Mouse (Mus musculus) left cerebral cortex, adult 8-10 months (tissue): Measurements from ENCODE around the gene Hist1h3g. TPM values are rescaled to one million over a fixed set of nuclear protein-coding genes. Genes with fewer than 3 reads are reported as not detected.
"Not testable (repeated sequence)": the region's sequence is repeated elsewhere in the genome, so short reads cannot be mapped to it uniquely, and the experiment has no call there.

ENCODE experiments used
- DNase-seq, 2 experiments: peaks; one replicate each; pipeline ENCODE4 v3.0.0; 2022; ENCODE audit warnings: low spot score in 2 of 2
- microRNA-seq, 2 experiments: library from miRNA; unstranded; fragments of <30 nt; microRNA quantifications; one replicate each; pipeline ENCODE4 v1.2.0; 2022
- total RNA-seq, 4 experiments: library from RNA; stranded (reverse); gene quantifications; 2 replicates each; pipeline ENCODE4 v1.2.4; 2022

Hist1h3g gene
- total RNA-seq, 4 experiments from 2014 or later, result 3.7 to 6.0 (median 4.2) TPM

GRCm38 (mm10) chr13:23575864-23576313, 40.7 kb downstream of the Hist1h3g start:
- DNase-seq, result not testable (repeated sequence)

GRCm38 (mm10) chr13:23576351-23576881, 41.2 kb downstream of the Hist1h3g start:
- no peak for DNase-seq

- no peak for DNase-seq
Observed at GRCm38 (mm10) chr13:23576906-23577639, 41.9 kb downstream of the Hist1h3g start.

GRCm38 (mm10) chr13:23577835-23578234, 42.6 kb downstream of the Hist1h3g start:
- DNase-seq, result no peak

DNA sequence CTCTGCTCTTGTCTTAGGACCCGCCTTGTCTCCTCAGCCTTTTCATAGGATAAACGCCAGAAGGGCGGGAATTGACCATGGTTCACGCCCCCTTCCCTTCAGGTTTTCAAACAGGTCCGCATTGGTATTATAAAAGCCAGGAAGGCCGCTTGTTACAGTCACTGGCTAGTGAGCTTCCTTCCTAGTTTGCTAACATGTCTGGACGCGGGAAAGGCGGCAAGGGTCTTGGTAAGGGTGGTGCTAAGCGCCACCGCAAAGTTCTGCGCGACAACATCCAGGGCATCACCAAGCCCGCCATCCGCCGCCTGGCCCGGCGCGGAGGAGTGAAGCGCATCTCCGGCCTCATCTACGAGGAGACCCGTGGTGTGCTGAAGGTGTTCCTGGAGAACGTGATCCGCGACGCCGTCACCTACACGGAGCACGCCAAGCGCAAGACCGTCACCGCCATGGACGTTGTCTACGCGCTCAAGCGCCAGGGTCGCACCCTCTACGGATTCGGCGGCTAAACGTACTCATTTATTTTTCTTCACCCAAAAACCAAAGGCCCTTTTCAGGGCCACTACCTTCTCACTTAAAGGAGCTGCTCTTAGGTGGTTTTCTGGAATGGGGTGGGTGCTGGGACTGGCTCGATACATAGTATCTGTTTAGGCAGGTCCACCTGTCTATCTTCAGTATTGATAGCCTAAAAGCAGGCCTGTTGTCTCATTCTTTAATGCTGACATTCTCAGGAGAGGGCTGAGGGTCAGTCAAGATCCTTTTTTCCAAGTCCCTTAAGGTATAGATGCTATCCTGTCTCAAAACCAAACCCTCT, 46.4 kb downstream of the Hist1h3g start, which contains the start of gene Hist1h4d:
Gene Hist1h4d (plus strand): TSS at position 191 of the 811 bp plus-strand sequence.
- peak; percentile 96 to 99 for DNase-seq

DNA sequence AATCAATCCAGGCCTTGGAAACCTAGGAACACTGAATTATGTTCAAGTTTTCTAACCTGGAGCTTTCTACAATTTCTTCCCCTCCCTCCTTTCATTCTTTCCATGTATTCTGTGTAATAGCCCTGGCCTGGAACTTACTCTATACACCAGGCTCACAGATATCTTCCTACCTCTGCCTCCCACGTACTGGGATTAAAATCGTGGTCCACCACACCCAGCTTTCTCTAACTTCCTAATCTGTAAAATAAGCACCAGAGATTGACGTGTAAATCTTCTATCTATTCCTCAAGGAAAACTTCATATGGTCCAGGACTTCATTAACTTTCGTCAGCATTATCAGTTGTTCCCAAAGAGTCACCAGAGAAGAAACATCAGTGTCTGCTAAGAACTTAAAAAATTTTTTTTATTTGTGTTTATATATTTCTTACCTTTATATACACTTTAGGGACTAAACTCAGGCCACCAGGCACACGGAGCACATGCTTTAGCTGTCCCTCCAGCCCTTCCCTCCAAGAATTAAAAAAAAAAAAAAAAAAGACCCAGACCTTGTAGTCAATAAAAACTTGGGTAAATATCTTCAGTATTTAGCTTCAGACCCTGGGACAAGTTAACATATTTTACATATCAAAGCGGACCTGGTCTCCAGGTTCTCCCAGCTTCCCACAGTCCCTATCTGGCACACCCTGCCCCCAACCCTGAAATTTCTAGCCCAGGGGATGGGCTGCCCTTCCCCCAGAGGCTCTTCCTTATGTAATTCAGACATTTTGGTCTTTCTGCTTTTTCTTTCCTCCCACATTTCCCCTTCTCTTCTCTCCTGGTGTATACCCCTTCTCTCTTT, 47.2 kb downstream of the Hist1h3g start:
- no peak for DNase-seq

- no peak for DNase-seq
Observed at GRCm38 (mm10) chr13:23583387-23584068, 48.3 kb downstream of the Hist1h3g start.

- no peak for DNase-seq
Observed at GRCm38 (mm10) chr13:23584331-23584730, 49.1 kb downstream of the Hist1h3g start.

GRCm38 (mm10) chr13:23585029-23585441, 49.8 kb downstream of the Hist1h3g start:
- DNase-seq, result peak; percentile 51 to 66

Small RNAs within 50 kb of the gene (microRNA-seq; reads per million reads assigned to microRNA genes)
- gene Gm44297, result 0 reads per million in 2 experiments
- gene Gm44359, result 0 reads per million in 2 experiments
- gene Gm44394, result 0 reads per million in 2 experiments
- 0.21 to 0.22 reads per million in 2 experiments for gene n-TStga1

Other genes starting within 250 kb of the Hist1h3g start
- 10 to 100 TPM; 24.9 to 29.0 (median 26.7) TPM for gene Zfp322a, start 166.2 kb upstream of the Hist1h3g start, total RNA-seq
- 1 to 10 TPM; 8.1 to 9.3 (median 8.6) TPM for gene Abt1, start 111.6 kb upstream of the Hist1h3g start, total RNA-seq
- gene Btn1a1, start 69.5 kb upstream of the Hist1h3g start, total RNA-seq, result under 1 TPM in 2 of 4 experiments, not detected in 2; 0.09 to 0.13 TPM
- gene Btn2a2, start 46.6 kb upstream of the Hist1h3g start, total RNA-seq, result 1 to 10 TPM in 2 of 4 experiments, under 1 TPM in 2; 0.63 to 1.1 (median 0.99) TPM
- gene Hist1h4h, start 4.4 kb upstream of the Hist1h3g start, total RNA-seq, result 100 to 1,000 TPM; 263 to 358 (median 294) TPM
- gene Hist1h2af, start 1.5 kb upstream of the Hist1h3g start, total RNA-seq, result 10 to 100 TPM in 1 of 4 experiments, 1 to 10 TPM in 2, not detected in 1; 1.7 to 10.6 (median 3.0) TPM
- 1 to 10 TPM in 2 of 4 experiments, under 1 TPM in 2; 0.84 to 1.6 (median 0.98) TPM for gene Hist1h2bh, start 8.0 kb downstream of the Hist1h3g start, total RNA-seq
- gene Hist1h3f, start 8.6 kb downstream of the Hist1h3g start, total RNA-seq, result 10 to 100 TPM; 15.3 to 21.8 (median 16.6) TPM
- 100 to 1,000 TPM; 153 to 191 (median 171) TPM for gene Hist1h4f, start 16.2 kb downstream of the Hist1h3g start, total RNA-seq
- gene Hist1h1d, start 17.8 kb downstream of the Hist1h3g start, total RNA-seq, result 1 to 10 TPM; 3.4 to 4.2 (median 3.5) TPM
- 10 to 100 TPM; 43.6 to 61.8 (median 54.4) TPM for gene Hist1h3e, start 26.9 kb downstream of the Hist1h3g start, total RNA-seq
- 1 to 10 TPM; 3.0 to 5.2 (median 4.7) TPM for gene Hist1h2ae, start 35.8 kb downstream of the Hist1h3g start, total RNA-seq
- gene Hist1h2bg, start 36.0 kb downstream of the Hist1h3g start, total RNA-seq, result 10 to 100 TPM; 60.3 to 72.4 (median 70.0) TPM
- gene Hist1h2bf, start 38.8 kb downstream of the Hist1h3g start, total RNA-seq, result 10 to 100 TPM; 23.0 to 26.4 (median 24.2) TPM
- 1 to 10 TPM; 1.3 to 6.6 (median 3.8) TPM for gene Hist1h2ad, start 39.0 kb downstream of the Hist1h3g start, total RNA-seq
- gene Hist1h3d, start 40.3 kb downstream of the Hist1h3g start, total RNA-seq, result 10 to 100 TPM in 2 of 4 experiments, 1 to 10 TPM in 2; 8.9 to 11.8 (median 10.0) TPM
- gene Hist1h4d, start 46.2 kb downstream of the Hist1h3g start, total RNA-seq, result 100 to 1,000 TPM; 126 to 155 (median 139) TPM
- gene Hist1h2be, start 85.7 kb downstream of the Hist1h3g start, total RNA-seq, result 1 to 10 TPM; 5.5 to 9.6 (median 7.2) TPM
- gene Hist1h1e, start 87.1 kb downstream of the Hist1h3g start, total RNA-seq, result 10 to 100 TPM; 61.9 to 65.4 (median 62.5) TPM
- gene Hist1h2ac, start 148.5 kb downstream of the Hist1h3g start, total RNA-seq, result 1 to 10 TPM; 1.4 to 2.3 (median 1.9) TPM
- 10 to 100 TPM; 26.9 to 40.2 (median 30.0) TPM for gene Hist1h2bc, start 148.8 kb downstream of the Hist1h3g start, total RNA-seq
- under 1 TPM in 1 of 4 experiments, not detected in 3; 0.41 TPM for gene Hist1h1t, start 160.4 kb downstream of the Hist1h3g start, total RNA-seq
- 100 to 1,000 TPM in 2 of 4 experiments, 10 to 100 TPM in 2; 87.8 to 116 (median 99.2) TPM for gene Hist1h4c, start 163.0 kb downstream of the Hist1h3g start, total RNA-seq
- gene Hfe, start 175.4 kb downstream of the Hist1h3g start, total RNA-seq, result 1 to 10 TPM; 3.4 to 7.7 (median 4.6) TPM
- gene Hist1h1c, start 203.4 kb downstream of the Hist1h3g start, total RNA-seq, result 10 to 100 TPM; 69.7 to 80.4 (median 72.8) TPM
- gene Hist1h3c, start 210.2 kb downstream of the Hist1h3g start, total RNA-seq, result 1 to 10 TPM; 1.1 to 3.3 (median 2.8) TPM
- gene Hist1h2bb, start 211.3 kb downstream of the Hist1h3g start, total RNA-seq, result 10 to 100 TPM; 12.3 to 18.8 (median 16.3) TPM
- 10 to 100 TPM; 18.4 to 30.4 (median 21.0) TPM for gene Hist1h2ab, start 215.7 kb downstream of the Hist1h3g start, total RNA-seq
- 10 to 100 TPM in 1 of 4 experiments, 1 to 10 TPM in 3; 5.3 to 12.2 (median 8.1) TPM for gene Hist1h3b, start 216.8 kb downstream of the Hist1h3g start, total RNA-seq
- 10 to 100 TPM; 53.3 to 70.8 (median 63.3) TPM for gene Hist1h4b, start 221.6 kb downstream of the Hist1h3g start, total RNA-seq
- gene Hist1h4a, start 225.8 kb downstream of the Hist1h3g start, total RNA-seq, result 10 to 100 TPM; 43.4 to 63.5 (median 58.0) TPM
- gene Hist1h3a, start 227.0 kb downstream of the Hist1h3g start, total RNA-seq, result 10 to 100 TPM; 33.9 to 55.0 (median 40.9) TPM
- 10 to 100 TPM; 29.7 to 32.8 (median 30.7) TPM for gene Hist1h1a, start 228.2 kb downstream of the Hist1h3g start, total RNA-seq
- not detected for gene Trim38, start 234.5 kb downstream of the Hist1h3g start, total RNA-seq